ENCODE assay signal across 14 mouse cellular contexts in the genomic region with DNA sequence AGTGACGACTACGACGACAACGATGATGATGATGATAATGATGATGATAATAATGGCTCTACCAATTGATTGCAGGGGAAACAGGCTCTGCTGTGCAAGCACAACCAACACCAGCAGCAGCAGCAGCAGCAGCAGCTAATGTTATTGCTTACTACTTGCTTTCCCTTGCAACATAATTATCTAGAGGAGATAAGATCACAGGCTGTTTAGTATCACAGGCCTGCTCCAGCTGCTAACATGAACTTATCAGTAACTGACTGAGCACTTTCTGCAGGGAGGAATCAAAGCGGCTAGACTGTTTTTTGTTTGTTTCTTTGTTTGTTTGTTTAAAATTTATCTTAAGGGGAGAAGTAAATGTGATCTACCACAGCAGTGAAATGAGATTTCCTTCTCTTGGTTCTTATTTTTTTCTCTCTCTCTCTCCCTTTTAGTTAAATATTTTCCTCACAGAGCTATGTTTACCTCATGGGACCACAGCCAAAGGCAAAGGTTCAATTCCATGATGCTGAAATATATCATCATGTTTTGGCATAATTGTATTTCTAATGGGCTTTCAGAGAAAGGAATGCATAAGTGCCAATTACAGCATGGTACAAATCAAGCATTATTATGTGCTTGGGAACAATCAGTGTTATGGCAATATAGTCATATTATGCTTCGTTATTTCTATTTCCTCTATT.
"Had no signal": no experiment of that assay in that cellular context is flagged by ENCODE, and none has a peak within 500 bp of the region (broad histone marks: within the 10 kb centered on the region; RNA-seq: fewer than 3 reads in every experiment).

No protein-coding gene starts in this region.

- DNase-seq: kidney, adult 8-10 months; kidney, postnatal 36 days; layer of hippocampus, adult 9-11 months; layer of hippocampus, postnatal 36 days; lung, postnatal 14 days; right cerebral cortex, adult 18-20 months; thymus, postnatal 4 days had no signal

- H3K4me3 ChIP-seq: limb, embryonic 15.5 days; liver, embryonic 15.5 days; lung, embryonic 15.5 days; midbrain, embryonic 12.5 days had no signal

- H3K9me3 ChIP-seq: limb, embryonic 15.5 days; liver, embryonic 15.5 days; lung, embryonic 15.5 days; midbrain, embryonic 12.5 days had no signal

- H3K9ac ChIP-seq: limb, embryonic 15.5 days; liver, embryonic 15.5 days; lung, embryonic 15.5 days; midbrain, embryonic 12.5 days had no signal

- H3K4me1 ChIP-seq: limb, embryonic 15.5 days; liver, embryonic 15.5 days; lung, embryonic 15.5 days; midbrain, embryonic 12.5 days had no signal

- ATAC-seq: intestine, embryonic 16.5 days; midbrain, embryonic 16.5 days had no signal

- H3K36me3 ChIP-seq: limb, embryonic 15.5 days; liver, embryonic 15.5 days; lung, embryonic 15.5 days; midbrain, embryonic 12.5 days had no signal

- H3K27me3 ChIP-seq: limb, embryonic 15.5 days; liver, embryonic 15.5 days; lung, embryonic 15.5 days; midbrain, embryonic 12.5 days had no signal

- H3K4me2 ChIP-seq: limb, embryonic 15.5 days; liver, embryonic 15.5 days; lung, embryonic 15.5 days; midbrain, embryonic 12.5 days had no signal

- H3K27ac ChIP-seq: limb, embryonic 15.5 days; liver, embryonic 15.5 days; lung, embryonic 15.5 days; midbrain, embryonic 12.5 days; stomach, postnatal 0 days had no signal
